In the genomic region with DNA sequence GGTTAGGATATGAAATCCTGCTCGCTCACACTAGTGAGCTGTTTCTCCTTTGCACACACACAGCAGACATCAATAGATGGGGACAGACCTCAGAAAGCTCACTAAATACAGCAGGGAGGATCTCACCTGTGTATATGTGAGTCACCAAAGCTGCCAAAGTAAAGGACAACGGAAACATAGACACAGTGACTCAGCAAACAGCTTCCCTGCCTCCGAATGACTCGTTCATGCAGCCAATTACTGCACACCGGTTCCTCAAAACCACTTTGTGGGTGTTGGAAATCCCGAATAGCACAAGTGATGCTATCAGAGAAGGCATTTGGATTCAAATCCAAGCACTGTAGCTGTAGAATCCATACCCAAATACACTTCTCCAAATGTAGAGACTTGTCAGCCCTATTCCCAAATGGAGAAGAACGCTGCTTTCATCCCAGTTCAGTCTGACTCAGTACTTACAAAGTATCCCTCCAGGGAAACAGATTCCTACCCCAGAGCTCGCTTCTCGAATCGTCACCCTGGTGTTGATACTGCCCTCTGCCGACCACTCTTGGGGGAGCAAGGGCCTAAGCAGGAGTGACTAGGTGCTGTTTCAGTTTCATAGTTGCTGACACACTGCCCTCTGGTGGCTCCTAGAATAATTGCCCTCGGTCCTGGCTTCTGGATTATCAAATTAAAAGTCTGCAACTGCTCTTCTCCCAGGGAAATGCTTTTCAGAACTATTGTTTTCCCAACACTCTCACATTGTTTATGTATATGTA, we compare ENCODE assay signal across 8 mouse cellular contexts.
DNase-seq lines count a peak whose midpoint lies in the region; ATAC-seq and TF ChIP-seq lines count a peak whose summit lies in the region.

No protein-coding gene starts in this region.

- H3K27ac ChIP-seq in cerebellum, adult 2 months (ENCODE audit: insufficient read depth, low read length): no peak overlapping the region
- no peak overlapping the region for H3K27ac ChIP-seq in hindbrain, embryonic 11.5 days (ENCODE audit: low read depth, low read length)

- H3K9ac ChIP-seq in hindbrain, embryonic 11.5 days (ENCODE audit: low read depth, low read length): no peak overlapping the region

- H3K4me1 ChIP-seq in cerebellum, adult 2 months (ENCODE audit: control insufficient read depth, insufficient read depth, low read length): no peaks in the 10 kb centered on the region
- no peaks in the 10 kb centered on the region for H3K4me1 ChIP-seq in hindbrain, embryonic 11.5 days (replicated peaks; ENCODE audit: control insufficient read depth, insufficient read depth, low read length)

- TF ChIP-seq POLR2A in cerebellum, adult 2 months (IDR thresholded peaks at IDR 0.05; ENCODE audit: borderline replicate concordance, insufficient read depth, low read length): no peak

- TF ChIP-seq CTCF in cerebellum, adult 2 months (IDR thresholded peaks at IDR 0.05; ENCODE audit: borderline replicate concordance, insufficient read depth, low read depth, low read length): peak; percentile 99

- DNase-seq in NIH3T3 (ENCODE audit: low read depth): peak; percentile 99
- peak; percentile 88 to 93 for DNase-seq in cerebellum, adult 2 months
- peak; percentile 94 to 100 for DNase-seq in frontal cortex, adult 2 months (ENCODE audit: extremely low spot score in 1 of 2, low spot score in 1 of 2)
- peak; percentile 92 for DNase-seq in hindbrain, embryonic 11.5 days (ENCODE audit: low spot score)
- DNase-seq in layer of hippocampus, adult 9-11 months: peak; percentile 93
- DNase-seq in lung, postnatal 36 days: peak; percentile 98
- peak; percentile 91 to 94 for DNase-seq in right cerebral cortex, postnatal 10 days (ENCODE audit: low spot score in 2 of 2)
- DNase-seq in urinary bladder, postnatal 10 days (ENCODE audit: low spot score): peak; percentile 89

- H3K4me2 ChIP-seq in hindbrain, embryonic 11.5 days (replicated peaks; ENCODE audit: low read depth, low read length): no peak overlapping the region

- H3K4me3 ChIP-seq in cerebellum, adult 2 months (replicated peaks; ENCODE audit: insufficient read depth, low read depth, low read length): no peak overlapping the region
- no peak overlapping the region for H3K4me3 ChIP-seq in hindbrain, embryonic 11.5 days (ENCODE audit: low read depth, low read length)

- ATAC-seq in hindbrain, embryonic 11.5 days (ENCODE audit: low FRiP score): peak; percentile 64; the same call in 1 of the 2 replicates

- no peaks in the 10 kb centered on the region for H3K27me3 ChIP-seq in cerebellum, adult 2 months (ENCODE audit: control insufficient read depth, insufficient read depth, low read length)
- no peaks in the 10 kb centered on the region for H3K27me3 ChIP-seq in hindbrain, embryonic 11.5 days (ENCODE audit: control insufficient read depth, insufficient read depth, low read length)

- H3K36me3 ChIP-seq in hindbrain, embryonic 11.5 days (ENCODE audit: control insufficient read depth, insufficient read depth, low read length): no peaks in the 10 kb centered on the region

- no peaks in the 10 kb centered on the region for H3K9me3 ChIP-seq in hindbrain, embryonic 11.5 days (ENCODE audit: control insufficient read depth, low read length)

- WGBS in cerebellum, adult 2 months: 49% methylated on average over 12 of the region's 12 CpGs
- 47% methylated on average over 12 of the region's 12 CpGs for WGBS in hindbrain, embryonic 11.5 days
